Mouse (Mus musculus) thymus, adult 2 months (tissue): ENCODE data around the gene She.

ENCODE experiments used
- CTCF ChIP-seq: fragments of 200-500 bp; IDR thresholded peaks from 2 replicates; pipeline ENCODE4 v1.5.1; 2012; ENCODE audit warnings: mild to moderate bottlenecking, control low read depth, low read length, moderate library complexity, borderline replicate concordance; ENCODE audit not compliant: control insufficient read depth, poor library complexity, insufficient read depth; ENCODE audit errors: extremely low read depth
- POLR2A ChIP-seq: fragments of 200-500 bp; IDR thresholded peaks from 2 replicates; pipeline ENCODE4 v1.6.1; 2012; ENCODE audit warnings: mild to moderate bottlenecking, low read length, control low read depth, moderate library complexity; ENCODE audit not compliant: control insufficient read depth, poor library complexity, insufficient read depth; ENCODE audit errors: extremely low read depth

DNA sequence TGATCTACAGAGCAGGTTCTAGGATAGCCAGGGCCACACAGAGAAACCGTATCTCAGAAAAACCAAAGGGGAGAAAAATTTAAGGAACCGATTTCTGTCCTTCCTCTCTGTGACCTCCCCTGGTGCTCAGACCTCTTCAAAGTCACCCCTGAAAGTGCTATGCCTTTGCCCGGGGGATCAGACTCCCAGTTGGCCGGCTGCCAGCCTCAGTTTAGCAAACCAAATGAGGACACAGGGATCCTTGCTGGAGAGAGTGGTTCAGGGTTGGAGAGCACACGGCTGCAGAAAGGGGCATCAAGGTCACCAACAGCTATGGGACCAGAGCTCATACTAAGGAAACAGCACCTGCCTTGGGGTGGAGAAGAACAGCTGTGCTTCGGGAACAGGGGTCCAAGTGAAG lies 33.9 kb downstream of the She start:
- TF ChIP-seq CTCF (no peak), POLR2A (no peak)
